Mouse (Mus musculus) heart, embryonic 15.5 days (tissue): Measurements from ENCODE around the gene Grin2c. TPM values are rescaled to one million over a fixed set of nuclear protein-coding genes. Genes with fewer than 3 reads are reported as not detected.
A peak's percentile ranks its signal among the peaks of the same experiment; 100 is the strongest.

Experiments used
- ATAC-seq: fragments of 200-750 bp; cut with Nextera tagmentation; replicated peaks from 2 replicates; pipeline ENCODE4 v1.8.0; 2017; ENCODE audit warnings: low read depth, moderate TSS enrichment; ENCODE audit not compliant: insufficient number of reproducible peaks, insufficient read depth, low FRiP score
- H3K27ac ChIP-seq: fragments of 300-500 bp; sonication (generic); 2 replicates; pipeline ENCODE4 v1.5.1; 2015; ENCODE audit warnings: mild to moderate bottlenecking, inconsistent platforms
- H3K27me3 ChIP-seq: fragments of 300-500 bp; sonication (generic); 2 replicates; pipeline ENCODE4 v1.6.1; 2015; ENCODE audit warnings: inconsistent platforms
- H3K36me3 ChIP-seq: fragments of 300-500 bp; sonication (generic); 2 replicates; pipeline ENCODE4 v1.6.1; 2015; ENCODE audit warnings: mild to moderate bottlenecking, inconsistent platforms
- H3K4me1 ChIP-seq: fragments of 300-500 bp; sonication (generic); replicated peaks from 2 replicates; pipeline ENCODE4 v1.6.1; 2015; ENCODE audit warnings: inconsistent platforms
- H3K4me2 ChIP-seq: fragments of 300-500 bp; sonication (generic); 2 replicates; pipeline ENCODE4 v1.6.1; 2015; ENCODE audit warnings: inconsistent platforms, mild to moderate bottlenecking, moderate library complexity
- H3K4me3 ChIP-seq: fragments of 300-500 bp; sonication (generic); 2 replicates; pipeline ENCODE4 v1.5.1; 2015; ENCODE audit warnings: mild to moderate bottlenecking, inconsistent platforms
- H3K9ac ChIP-seq: fragments of 300-500 bp; sonication (generic); 2 replicates; pipeline ENCODE4 v1.6.1; 2015; ENCODE audit warnings: mild to moderate bottlenecking, inconsistent platforms
- H3K9me3 ChIP-seq: fragments of 300-500 bp; sonication (generic); replicated peaks from 2 replicates; pipeline ENCODE4 v1.6.1; 2016; ENCODE audit warnings: inconsistent platforms
- WGBS: fragments of 180-500 bp; shearing (Covaris S2); methylation state at CpG from one replicate; pipeline ENCODE4 v1.1.7; 2015; ENCODE audit warnings: mixed read lengths; 5-methylcytosine and 5-hydroxymethylcytosine counted together
- polyA plus RNA-seq: library from polyadenylated mRNA; unstranded; fragments of >200 nt; fragmentation: Nextera tagmentation; extraction: Ambion mirVana; gene quantifications from 2 replicates; pipeline ENCODE4 v1.2.1, GENCODE M21; 2015

Grin2c gene
- polyA plus RNA-seq, 1 experiment from 2014 or later: 0.10 TPM

- Histone ChIP-seq H3K36me3 (no peaks in the 10 kb centered on the region), H3K9ac (no peak overlapping the region), H3K27me3 (peaks cover 21% of the 10 kb centered on the region), H3K4me3 (no peak overlapping the region), H3K4me2 (no peak overlapping the region), H3K4me1 (peaks cover 21% of the 10 kb centered on the region), H3K9me3 (no peaks in the 10 kb centered on the region), H3K27ac (no peak overlapping the region)
- 60% methylated on average over 10 of the region's 10 CpGs for WGBS
- no peak for ATAC-seq
Observed at GRCm38 (mm10) chr11:115272894-115273498, 6.0 kb upstream of the Grin2c start.

GRCm38 (mm10) chr11:115271481-115271880, 4.4 kb upstream of the Grin2c start:
- no peak overlapping the region for H3K4me3 ChIP-seq
- H3K4me1 ChIP-seq: peaks cover 26% of the 10 kb centered on the region
- no peak overlapping the region for H3K4me2 ChIP-seq
- H3K9ac ChIP-seq: no peak overlapping the region
- no peaks in the 10 kb centered on the region for H3K9me3 ChIP-seq
- peaks cover 36% of the 10 kb centered on the region for H3K27me3 ChIP-seq
- no peak overlapping the region for H3K27ac ChIP-seq
- 73% methylated on average over 10 of the region's 10 CpGs for WGBS
- no peak for ATAC-seq
- no peaks in the 10 kb centered on the region for H3K36me3 ChIP-seq

DNA sequence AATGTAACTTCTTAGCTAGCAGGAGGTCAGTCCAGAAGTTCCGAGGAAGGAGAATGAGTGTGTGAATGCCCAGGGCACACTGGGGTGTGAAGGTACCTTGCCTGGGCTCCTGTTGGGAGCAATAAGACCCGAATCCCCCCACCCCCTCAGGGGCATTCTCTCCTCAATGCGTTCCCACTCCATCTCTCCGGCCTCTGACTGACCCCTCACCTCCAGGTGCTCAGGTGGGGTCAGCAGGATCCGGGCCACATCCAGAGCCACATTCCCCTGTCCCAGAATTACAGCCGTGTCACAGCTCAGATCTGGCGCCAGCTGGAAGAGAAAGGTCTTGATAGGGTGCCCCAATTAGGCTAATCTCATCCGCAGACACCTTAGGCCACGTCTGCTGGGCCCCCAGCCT, 4.0 kb upstream of the Grin2c start:
- WGBS: 80% methylated on average over 9 of the region's 9 CpGs
- Histone ChIP-seq H3K27me3 (peaks cover 41% of the 10 kb centered on the region), H3K36me3 (no peaks in the 10 kb centered on the region), H3K4me1 (peaks cover 26% of the 10 kb centered on the region), H3K4me3 (no peak overlapping the region), H3K9ac (no peak overlapping the region), H3K9me3 (no peaks in the 10 kb centered on the region), H3K4me2 (no peak overlapping the region), H3K27ac (no peak overlapping the region)
- ATAC-seq: no peak

GRCm38 (mm10) chr11:115270148-115270861, 3.3 kb upstream of the Grin2c start:
- WGBS: 31% methylated on average over 19 of the region's 19 CpGs
- H3K4me1 ChIP-seq: peaks cover 26% of the 10 kb centered on the region
- peaks cover 48% of the 10 kb centered on the region for H3K27me3 ChIP-seq
- H3K9me3 ChIP-seq: no peaks in the 10 kb centered on the region
- no peak for ATAC-seq
- H3K36me3 ChIP-seq: no peaks in the 10 kb centered on the region
- H3K9ac ChIP-seq: no peak overlapping the region
- no peak overlapping the region for H3K4me3 ChIP-seq
- no peak overlapping the region for H3K27ac ChIP-seq
- no peak overlapping the region for H3K4me2 ChIP-seq

DNA sequence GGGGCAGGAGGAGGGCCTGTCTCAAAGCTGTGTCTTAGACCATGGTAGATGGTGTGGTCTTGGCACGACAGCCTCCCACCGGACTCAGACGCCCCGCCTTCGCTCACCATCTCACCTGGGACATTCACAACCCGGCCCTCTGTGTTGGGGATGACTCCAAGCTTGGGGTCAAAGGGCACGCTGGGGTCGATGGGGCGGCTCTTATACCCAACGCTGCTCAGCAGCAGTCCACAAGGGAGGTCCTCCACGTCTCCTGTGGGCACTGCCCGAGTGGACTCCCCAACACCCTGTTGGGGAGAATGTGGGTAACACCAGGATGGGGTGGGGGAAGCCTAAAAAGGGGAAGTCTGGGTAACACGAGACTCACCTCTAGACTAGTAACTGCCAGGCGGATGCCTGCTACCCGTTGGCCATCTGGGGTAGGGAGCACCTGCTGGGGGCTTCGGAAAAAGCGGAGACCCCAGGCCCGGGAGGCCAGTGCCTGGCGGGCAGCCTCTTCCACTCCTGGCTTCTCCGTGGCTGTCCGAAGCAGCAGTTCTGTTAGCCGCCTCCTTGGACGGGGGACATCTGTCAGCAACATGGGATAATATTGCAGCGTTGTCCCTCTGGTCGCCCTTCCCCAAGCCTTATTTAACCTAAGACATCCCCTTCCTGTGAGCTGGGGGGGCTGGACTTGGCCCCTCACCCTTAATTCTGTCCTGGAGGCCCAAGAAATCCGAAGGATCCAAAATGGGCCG, 2.5 kb upstream of the Grin2c start:
- no peaks in the 10 kb centered on the region for H3K36me3 ChIP-seq
- H3K4me2 ChIP-seq: no peak overlapping the region
- peaks cover 30% of the 10 kb centered on the region for H3K4me1 ChIP-seq
- H3K4me3 ChIP-seq: no peak overlapping the region
- WGBS: 84% methylated on average over 27 of the region's 27 CpGs
- no peak overlapping the region for H3K9ac ChIP-seq
- peaks cover 56% of the 10 kb centered on the region for H3K27me3 ChIP-seq
- H3K27ac ChIP-seq: no peak overlapping the region
- ATAC-seq: no peak
- H3K9me3 ChIP-seq: no peaks in the 10 kb centered on the region

- 74% methylated on average over 11 of the region's 11 CpGs for WGBS
- no peak overlapping the region for H3K9ac ChIP-seq
- no peaks in the 10 kb centered on the region for H3K9me3 ChIP-seq
- H3K4me3 ChIP-seq: no peak overlapping the region
- H3K4me1 ChIP-seq: peaks cover 30% of the 10 kb centered on the region
- no peaks in the 10 kb centered on the region for H3K36me3 ChIP-seq
- ATAC-seq: no peak
- no peak overlapping the region for H3K4me2 ChIP-seq
- peaks cover 72% of the 10 kb centered on the region for H3K27me3 ChIP-seq
- H3K27ac ChIP-seq: no peak overlapping the region
Observed at GRCm38 (mm10) chr11:115267958-115268357, 915 bp upstream of the Grin2c start.

- H3K4me3 ChIP-seq: peak overlapping the region; percentile 47
- no peak for ATAC-seq
- peaks cover 87% of the 10 kb centered on the region for H3K27me3 ChIP-seq
- H3K27ac ChIP-seq: no peak overlapping the region
- peaks cover 30% of the 10 kb centered on the region for H3K4me1 ChIP-seq
- peak overlapping the region; percentile 37; the same call in 1 of the 2 replicates for H3K9ac ChIP-seq
- no peaks in the 10 kb centered on the region for H3K36me3 ChIP-seq
- no peaks in the 10 kb centered on the region for H3K9me3 ChIP-seq
- H3K4me2 ChIP-seq: peak overlapping the region; percentile 81
- 1% methylated on average over 22 of the region's 22 CpGs for WGBS
Observed at GRCm38 (mm10) chr11:115266400-115266778, 654 bp downstream of the Grin2c start.

DNA sequence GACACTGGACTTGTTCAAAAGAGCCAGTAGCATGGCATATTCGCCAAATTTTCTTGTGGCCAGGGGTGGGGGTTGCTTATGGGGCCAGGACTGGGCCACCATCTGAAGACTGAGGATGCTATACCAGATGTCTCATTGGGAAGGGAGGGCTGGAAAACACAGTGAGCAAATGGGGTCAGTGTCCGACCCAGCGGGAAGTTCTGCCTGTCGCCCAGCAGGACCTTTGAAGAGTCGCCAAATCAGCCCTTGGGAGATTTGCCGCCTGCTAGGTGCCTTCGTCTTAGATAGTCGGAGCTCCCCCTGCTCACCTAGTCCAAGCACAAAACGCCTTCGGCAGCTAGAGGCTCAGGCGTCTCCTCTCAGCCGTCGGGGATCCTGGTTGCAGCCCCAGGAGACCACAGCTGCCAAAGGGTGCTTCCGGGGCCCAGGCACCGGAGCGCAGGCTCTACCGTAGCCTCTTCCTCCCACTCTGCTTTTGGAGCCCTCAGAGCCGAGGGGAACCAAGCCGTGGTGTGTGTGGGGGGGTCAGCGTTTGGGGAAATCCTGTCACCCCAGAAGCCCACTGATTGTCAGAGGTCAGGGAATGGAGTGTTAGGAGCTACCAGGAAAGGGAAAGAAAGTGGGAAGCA, 1.2 kb downstream of the Grin2c start:
- Histone ChIP-seq H3K9ac (peak overlapping the region; percentile 37; the same call in 1 of the 2 replicates), H3K27ac (no peak overlapping the region), H3K27me3 (peaks cover 92% of the 10 kb centered on the region), H3K9me3 (no peaks in the 10 kb centered on the region), H3K36me3 (no peaks in the 10 kb centered on the region), H3K4me2 (peak overlapping the region; percentile 81), H3K4me1 (peaks cover 30% of the 10 kb centered on the region), H3K4me3 (peak overlapping the region; percentile 47)
- no peak for ATAC-seq
- 4% methylated on average over 20 of the region's 20 CpGs for WGBS

- Histone ChIP-seq H3K4me3 (peak overlapping the region; percentile 34), H3K9ac (no peak overlapping the region), H3K9me3 (no peaks in the 10 kb centered on the region), H3K4me1 (peaks cover 28% of the 10 kb centered on the region), H3K27me3 (peaks cover 98% of the 10 kb centered on the region), H3K36me3 (no peaks in the 10 kb centered on the region), H3K4me2 (peak overlapping the region; percentile 59), H3K27ac (no peak overlapping the region)
- WGBS: 10% methylated on average over 39 of the region's 39 CpGs
- no peak for ATAC-seq
Observed at GRCm38 (mm10) chr11:115264862-115265668, 2.0 kb downstream of the Grin2c start.

GRCm38 (mm10) chr11:115264136-115264861, 2.7 kb downstream of the Grin2c start:
- Histone ChIP-seq H3K9ac (no peak overlapping the region), H3K27ac (no peak overlapping the region), H3K27me3 (peaks cover 100% of the 10 kb centered on the region), H3K36me3 (no peaks in the 10 kb centered on the region), H3K9me3 (no peaks in the 10 kb centered on the region), H3K4me3 (no peak overlapping the region), H3K4me2 (no peak overlapping the region), H3K4me1 (peaks cover 28% of the 10 kb centered on the region)
- WGBS: 60% methylated on average over 7 of the region's 7 CpGs
- ATAC-seq: no peak
